Mouse (Mus musculus) CD4-positive, CD25-positive, alpha-beta regulatory T cell (primary cell): ENCODE results near the gene Atxn1. TPM values are rescaled to one million over a fixed set of nuclear protein-coding genes. Genes with fewer than 3 reads are reported as not detected.

Source experiments
- polyA plus RNA-seq: library from polyadenylated mRNA; unstranded; fragments of 100-300 nt; shearing (Covaris generic); gene quantifications from one replicate; pipeline ENCODE4 v1.2.1, GENCODE M21; 2017

Atxn1 gene
- polyA plus RNA-seq: 8.4 TPM

DNA sequence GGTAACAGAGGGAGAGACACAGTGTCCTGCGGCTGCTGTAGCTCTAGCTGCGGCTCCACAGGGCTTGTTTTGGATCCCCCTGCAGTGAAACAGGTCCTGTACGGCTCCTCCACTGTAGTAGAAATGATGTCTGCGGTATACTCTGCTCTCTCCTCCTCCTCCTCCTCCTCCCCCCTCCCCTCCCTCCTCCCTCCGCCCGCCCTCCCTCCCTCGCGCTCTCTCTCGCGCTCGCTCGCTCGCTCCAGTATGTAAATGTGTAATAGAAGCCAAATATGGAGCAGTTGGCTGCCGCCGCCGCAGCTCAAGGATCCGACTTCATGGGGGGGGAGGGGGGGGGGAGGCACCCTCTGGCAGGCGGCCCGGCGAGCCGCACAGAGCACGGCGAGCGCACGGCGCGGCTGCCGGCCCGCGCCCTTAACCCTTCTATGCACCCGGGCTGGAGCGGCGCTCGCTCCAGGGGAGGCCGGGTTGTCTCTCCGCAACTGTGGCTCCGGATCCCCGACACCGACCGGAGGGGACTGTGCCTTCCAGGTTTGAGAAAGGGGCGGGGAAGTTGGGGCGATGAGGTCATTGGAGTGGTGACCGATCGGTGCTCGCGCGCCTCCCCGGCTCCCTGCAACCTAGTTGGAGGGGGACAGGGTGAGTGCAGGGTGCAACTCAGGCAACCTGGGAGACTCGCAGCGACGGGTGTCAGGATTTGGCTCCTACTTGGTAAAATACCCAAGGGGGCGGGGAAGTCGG, at the start of gene Atxn1:
Atxn1 (minus strand) TSS at position 156 of the 741 bp plus-strand sequence.

DNA sequence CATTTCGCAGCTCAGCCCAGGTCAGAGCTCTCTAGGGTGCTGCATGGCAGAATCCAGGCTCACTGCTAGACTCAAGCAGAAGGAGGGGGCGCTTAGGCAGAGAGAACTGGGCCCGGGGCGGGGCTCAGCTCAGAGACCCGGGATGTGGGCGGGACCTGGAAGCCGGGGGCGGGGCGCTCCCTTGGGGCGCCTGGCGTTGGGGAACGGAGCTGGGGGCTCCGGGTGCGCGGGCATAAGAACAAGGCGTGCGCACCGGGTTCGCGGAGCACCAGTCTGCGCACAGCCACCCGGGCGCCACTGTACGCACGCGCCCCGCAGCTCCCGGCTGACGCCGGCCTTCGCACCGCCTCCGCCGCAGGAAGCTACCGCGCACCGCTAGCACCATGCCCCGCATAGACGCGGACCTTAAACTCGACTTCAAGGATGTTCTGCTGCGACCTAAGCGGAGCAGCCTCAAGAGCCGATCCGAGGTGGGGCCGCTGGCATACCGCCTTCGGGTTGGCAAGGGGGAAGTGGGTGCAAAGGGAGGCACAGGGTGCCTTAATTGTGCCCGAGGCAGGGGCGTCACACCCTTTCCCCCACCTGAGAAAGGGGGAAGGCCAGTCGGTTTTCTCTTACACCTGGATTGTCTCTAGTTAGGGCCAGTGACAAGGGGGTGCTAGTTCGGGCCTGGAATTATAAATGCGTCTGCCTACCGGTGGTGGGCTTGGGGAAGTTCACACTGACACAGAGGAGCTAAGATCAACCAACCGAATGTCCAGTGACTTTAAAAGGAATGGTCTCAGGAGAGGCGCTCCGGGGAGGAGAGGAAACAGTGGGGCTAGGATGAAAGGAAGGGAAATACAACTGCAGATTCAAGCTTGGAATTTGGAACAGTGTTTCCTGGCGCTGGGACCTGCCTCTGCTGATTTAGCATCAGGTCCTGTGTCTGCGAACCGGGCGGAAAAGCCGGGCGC, 457.3 kb downstream of the Atxn1 start, which contains the start of gene Gmpr:
Gmpr (plus strand) TSS at position 171 of the 956 bp plus-strand sequence.

